Mouse (Mus musculus) intestine, embryonic 14.5 days (tissue): Measurements from ENCODE around the gene Fez2. TPM values are rescaled to one million over a fixed set of nuclear protein-coding genes. Genes with fewer than 3 reads are reported as not detected.
A peak's percentile ranks its signal among the peaks of the same experiment; 100 is the strongest.

Experiments used
- ATAC-seq: fragments of 200-750 bp; cut with Nextera tagmentation; replicated peaks from 2 replicates; pipeline ENCODE4 v1.8.0; 2017; ENCODE audit warnings: low read depth, moderate number of reproducible peaks, moderate TSS enrichment, moderate library complexity; ENCODE audit not compliant: low FRiP score, low TSS enrichment
- DNase-seq: peaks from one replicate; pipeline ENCODE4 v3.0.0-alpha.2; 2018; ENCODE audit warnings: low spot score
- H3K27ac ChIP-seq: fragments of 300-500 bp; sonication (generic); 2 replicates; pipeline ENCODE4 v1.5.1; 2014; ENCODE audit warnings: low read depth, mild to moderate bottlenecking, control low read depth
- H3K27me3 ChIP-seq: fragments of 300-500 bp; sonication (generic); replicated peaks from 2 replicates; pipeline ENCODE4 v1.6.1; 2014; ENCODE audit warnings: low read length, control low read depth; ENCODE audit not compliant: control insufficient read depth, insufficient read depth
- H3K36me3 ChIP-seq: fragments of 300-500 bp; sonication (generic); 2 replicates; pipeline ENCODE4 v1.6.1; 2014; ENCODE audit warnings: low read length, control low read depth; ENCODE audit not compliant: control insufficient read depth, insufficient read depth
- H3K4me1 ChIP-seq: fragments of 300-500 bp; sonication (generic); replicated peaks from 2 replicates; pipeline ENCODE4 v1.6.1; 2014; ENCODE audit warnings: low read length, control low read depth, mixed read lengths; ENCODE audit not compliant: control insufficient read depth, insufficient read depth
- H3K4me2 ChIP-seq: fragments of 300-500 bp; sonication (generic); 2 replicates; pipeline ENCODE4 v1.6.1; 2014; ENCODE audit warnings: low read length
- H3K4me3 ChIP-seq: fragments of 300-500 bp; sonication (generic); 2 replicates; pipeline ENCODE4 v1.5.1; 2014; ENCODE audit warnings: low read depth, low read length, control low read depth, mixed read lengths
- H3K9ac ChIP-seq: fragments of 300-500 bp; sonication (generic); 2 replicates; pipeline ENCODE4 v1.6.1; 2014; ENCODE audit warnings: mild to moderate bottlenecking, low read length
- H3K9me3 ChIP-seq: fragments of 300-500 bp; sonication (generic); 2 replicates; pipeline ENCODE4 v1.6.1; 2016; ENCODE audit warnings: low read length, control low read depth; ENCODE audit not compliant: control insufficient read depth
- WGBS: fragments of 180-500 bp; shearing (Covaris S2); extraction: QIAGEN DNeasy Blood & Tissue Kit; methylation state at CpG from one replicate; pipeline ENCODE4 v1.1.7; 2014; 5-methylcytosine and 5-hydroxymethylcytosine counted together
- polyA plus RNA-seq: library from polyadenylated mRNA; unstranded; fragments of >200 nt; fragmentation: Nextera tagmentation; extraction: Ambion mirVana; gene quantifications from 2 replicates; pipeline ENCODE4 v1.2.1, GENCODE M21; 2014

Fez2 gene
- polyA plus RNA-seq, 1 experiment from 2014 or later: 43.7 TPM

- 77% methylated on average over 9 of the region's 9 CpGs for WGBS
- H3K9ac ChIP-seq: no peak overlapping the region
- H3K27ac ChIP-seq: no peak overlapping the region
- H3K9me3 ChIP-seq: no peaks in the 10 kb centered on the region
- no peak overlapping the region for H3K4me2 ChIP-seq
- no peaks in the 10 kb centered on the region for H3K27me3 ChIP-seq
- H3K4me3 ChIP-seq: no peak overlapping the region
- no peaks in the 10 kb centered on the region for H3K36me3 ChIP-seq
- DNase-seq (peak; percentile 41), ATAC-seq (0 out of 2 replicates have a peak, but pooled peaks have one; percentile 27)
- H3K4me1 ChIP-seq: 0 out of 2 replicates have a peak, but pooled peaks cover 3% of the 10 kb centered on the region
Observed at GRCm38 (mm10) chr17:78388101-78388847, 29.7 kb downstream of the Fez2 start.

- 0 out of 2 replicates have a peak, but pooled peaks cover 2% of the 10 kb centered on the region for H3K36me3 ChIP-seq
- no peak overlapping the region for H3K27ac ChIP-seq
- H3K9me3 ChIP-seq: no peaks in the 10 kb centered on the region
- H3K27me3 ChIP-seq: no peaks in the 10 kb centered on the region
- H3K4me3 ChIP-seq: no peak overlapping the region
- 66% methylated on average over 9 of the region's 9 CpGs for WGBS
- H3K9ac ChIP-seq: no peak overlapping the region
- 0 out of 2 replicates have a peak, but pooled peaks cover under 1% of the 10 kb centered on the region for H3K4me1 ChIP-seq
- peak; percentile 37 for DNase-seq
- ATAC-seq: no peak
- H3K4me2 ChIP-seq: no peak overlapping the region
Observed at GRCm38 (mm10) chr17:78387665-78388064, 30.3 kb downstream of the Fez2 start.

GRCm38 (mm10) chr17:78382321-78382720, 35.6 kb downstream of the Fez2 start:
- Histone ChIP-seq H3K27me3 (no peaks in the 10 kb centered on the region), H3K9ac (no peak overlapping the region), H3K27ac (no peak overlapping the region), H3K4me2 (no peak overlapping the region), H3K36me3 (0 out of 2 replicates have a peak, but pooled peaks cover 23% of the 10 kb centered on the region), H3K4me1 (no peaks in the 10 kb centered on the region), H3K9me3 (no peaks in the 10 kb centered on the region), H3K4me3 (no peak overlapping the region)
- DNase-seq (peak; percentile 31), ATAC-seq (no peak)
- 81% methylated on average over 3 of the region's 3 CpGs for WGBS

GRCm38 (mm10) chr17:78379730-78380245, 38.2 kb downstream of the Fez2 start:
- ATAC-seq: no peak
- H3K36me3 ChIP-seq: peaks cover 31% of the 10 kb centered on the region

DNA sequence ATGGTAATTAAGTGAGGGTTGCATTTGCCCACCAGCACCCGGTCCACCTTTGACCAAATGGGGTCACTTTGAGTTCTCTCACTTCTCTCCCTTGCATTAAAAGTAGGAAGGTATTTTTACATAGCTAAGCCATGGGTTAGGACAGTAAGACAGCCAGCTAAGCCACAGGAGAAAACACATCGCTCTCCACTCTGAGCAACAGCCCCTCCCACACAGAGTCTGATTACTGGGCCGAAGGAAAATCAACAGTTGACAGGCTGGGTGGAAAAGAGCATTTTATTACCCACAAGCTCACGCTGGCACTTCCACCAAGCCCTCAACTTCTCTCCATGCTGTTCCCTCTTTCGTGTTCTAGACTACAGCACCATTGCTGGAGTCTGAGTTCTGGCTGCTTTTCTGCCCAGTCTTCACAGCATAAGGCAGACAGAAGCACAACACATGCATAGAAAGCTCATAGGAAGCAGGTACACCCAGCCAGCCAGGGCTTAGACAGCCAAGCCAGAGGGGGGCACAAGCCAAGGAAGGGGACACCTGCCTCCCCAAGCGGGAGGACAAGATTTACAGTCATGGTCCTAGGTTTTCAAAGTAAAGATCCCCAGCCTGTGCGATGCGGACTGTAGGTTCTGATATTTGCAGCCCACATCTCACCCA, 38.7 kb downstream of the Fez2 start:
- Histone ChIP-seq H3K27ac (no peak overlapping the region), H3K27me3 (no peaks in the 10 kb centered on the region), H3K36me3 (peaks cover 37% of the 10 kb centered on the region), H3K9ac (no peak overlapping the region), H3K4me2 (no peak overlapping the region), H3K4me1 (no peaks in the 10 kb centered on the region), H3K4me3 (no peak overlapping the region), H3K9me3 (no peaks in the 10 kb centered on the region)
- DNase-seq (peak; percentile 44), ATAC-seq (no peak)
- WGBS: 63% methylated on average over 8 of the region's 8 CpGs

More at GRCm38 (mm10) chr17:78379730-78380245, 38.2 kb downstream of the Fez2 start:
- DNase-seq: no peak
- Histone ChIP-seq H3K4me2 (no peak overlapping the region), H3K4me1 (no peaks in the 10 kb centered on the region), H3K27me3 (no peaks in the 10 kb centered on the region), H3K9me3 (no peaks in the 10 kb centered on the region), H3K4me3 (no peak overlapping the region), H3K9ac (no peak overlapping the region), H3K27ac (no peak overlapping the region)
- 74% methylated on average over 11 of the region's 11 CpGs for WGBS

DNA sequence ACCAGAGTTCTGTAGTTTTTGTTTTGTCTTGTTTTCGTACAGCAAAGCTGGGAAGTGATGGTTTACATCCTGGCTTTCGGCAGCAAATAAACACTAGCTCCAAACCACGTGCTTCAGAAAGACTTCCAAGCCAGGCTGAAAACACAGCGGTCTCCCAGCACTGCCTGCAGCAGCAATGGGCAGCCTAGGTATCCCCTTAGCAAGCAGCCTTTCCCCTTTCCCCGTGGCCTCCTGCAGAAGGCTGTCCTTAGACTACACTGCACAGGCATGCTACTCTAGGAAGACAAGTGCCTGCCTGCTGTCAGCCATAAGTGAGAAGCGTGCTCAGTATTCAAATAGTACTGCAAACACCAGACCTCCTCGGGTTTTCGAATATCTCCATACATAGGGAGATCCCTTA, 41.4 kb downstream of the Fez2 start:
- H3K4me2 ChIP-seq: no peak overlapping the region
- no peaks in the 10 kb centered on the region for H3K27me3 ChIP-seq
- no peaks in the 10 kb centered on the region for H3K4me1 ChIP-seq
- H3K4me3 ChIP-seq: no peak overlapping the region
- peak; percentile 47 for DNase-seq
- H3K9ac ChIP-seq: no peak overlapping the region
- ATAC-seq: no peak
- H3K27ac ChIP-seq: no peak overlapping the region
- whole genome bisulfite sequencing: 50% methylated on average over 8 of the region's 8 CpGs
- no peaks in the 10 kb centered on the region for H3K9me3 ChIP-seq
- H3K36me3 ChIP-seq: peaks cover 42% of the 10 kb centered on the region

GRCm38 (mm10) chr17:78374756-78375155, 43.2 kb downstream of the Fez2 start:
- no peak overlapping the region for H3K4me2 ChIP-seq
- ATAC-seq (no peak), DNase-seq (peak; percentile 24)
- no peak overlapping the region for H3K4me3 ChIP-seq
- 77% methylated on average over 10 of the region's 10 CpGs for WGBS
- H3K9me3 ChIP-seq: no peaks in the 10 kb centered on the region
- no peak overlapping the region for H3K27ac ChIP-seq
- H3K4me1 ChIP-seq: no peaks in the 10 kb centered on the region
- no peak overlapping the region for H3K9ac ChIP-seq
- H3K36me3 ChIP-seq: peaks cover 46% of the 10 kb centered on the region
- no peaks in the 10 kb centered on the region for H3K27me3 ChIP-seq

GRCm38 (mm10) chr17:78373849-78374248, 44.1 kb downstream of the Fez2 start:
- no peak overlapping the region for H3K4me2 ChIP-seq
- H3K4me3 ChIP-seq: no peak overlapping the region

More at GRCm38 (mm10) chr17:78373849-78374248, 44.1 kb downstream of the Fez2 start:
- no peak overlapping the region for H3K9ac ChIP-seq
- ATAC-seq: no peak
- DNase-seq: no peak
- H3K4me1 ChIP-seq: no peaks in the 10 kb centered on the region
- peaks cover 55% of the 10 kb centered on the region for H3K36me3 ChIP-seq
- H3K27ac ChIP-seq: no peak overlapping the region
- no peaks in the 10 kb centered on the region for H3K9me3 ChIP-seq
- whole genome bisulfite sequencing: 94% methylated on average over 8 of the region's 8 CpGs
- H3K27me3 ChIP-seq: no peaks in the 10 kb centered on the region
